Mouse (Mus musculus) liver, embryonic 16.5 days (tissue): ENCODE data around the gene H2-Q1. TPM values are rescaled to one million over a fixed set of nuclear protein-coding genes. Genes with fewer than 3 reads are reported as not detected.
"Not testable (repeated sequence)": the region's sequence is repeated elsewhere in the genome, so short reads cannot be mapped to it uniquely, and the experiment has no call there.

Experiments
- ATAC-seq: fragments of 200-750 bp; cut with Nextera tagmentation; 2 replicates; pipeline ENCODE4 v1.8.0; 2017; ENCODE audit warnings: low read depth, mild to moderate bottlenecking, moderate number of reproducible peaks, moderate library complexity
- H3K27ac ChIP-seq: fragments of 300-500 bp; sonication (generic); 2 replicates; pipeline ENCODE4 v1.5.1; 2014; ENCODE audit warnings: mild to moderate bottlenecking, low read length
- H3K27me3 ChIP-seq: fragments of 300-500 bp; sonication (generic); 2 replicates; pipeline ENCODE4 v1.6.1; 2014; ENCODE audit warnings: low read depth, low read length, mixed read lengths; ENCODE audit not compliant: control insufficient read depth, insufficient read depth
- H3K36me3 ChIP-seq: fragments of 300-500 bp; sonication (generic); 2 replicates; pipeline ENCODE4 v1.6.1; 2014; ENCODE audit warnings: mild to moderate bottlenecking; ENCODE audit not compliant: control insufficient read depth, insufficient read depth
- H3K4me1 ChIP-seq: fragments of 300-500 bp; sonication (generic); 2 replicates; pipeline ENCODE4 v1.6.1; 2014; ENCODE audit warnings: low read depth, low read length, mixed read lengths; ENCODE audit not compliant: control insufficient read depth
- H3K4me2 ChIP-seq: fragments of 300-500 bp; sonication (generic); 2 replicates; pipeline ENCODE4 v1.6.1; 2014; ENCODE audit warnings: low read depth, low read length, mixed read lengths
- H3K4me3 ChIP-seq: fragments of 300-500 bp; sonication (generic); 2 replicates; pipeline ENCODE4 v1.5.1; 2014; ENCODE audit warnings: low read depth, mild to moderate bottlenecking, low read length
- H3K9ac ChIP-seq: fragments of 300-500 bp; sonication (generic); 2 replicates; pipeline ENCODE4 v1.6.1; 2014; ENCODE audit warnings: low read depth, low read length
- H3K9me3 ChIP-seq: fragments of 300-500 bp; sonication (generic); replicated peaks from 2 replicates; pipeline ENCODE4 v1.6.1; 2016; ENCODE audit warnings: low read length; ENCODE audit not compliant: control insufficient read depth
- WGBS: fragments of 180-500 bp; shearing (Covaris S2); extraction: QIAGEN DNeasy Blood & Tissue Kit; methylation state at CpG from one replicate; pipeline ENCODE4 v1.1.7; 2014; ENCODE audit not compliant: insufficient replicate concordance; 5-methylcytosine and 5-hydroxymethylcytosine counted together
- polyA plus RNA-seq: library from polyadenylated mRNA; unstranded; fragments of >200 nt; fragmentation: Nextera tagmentation; extraction: Ambion mirVana; gene quantifications from 2 replicates; pipeline ENCODE4 v1.2.1, GENCODE M21; 2015

H2-Q1 gene
- polyA plus RNA-seq, 1 experiment from 2014 or later = 0.77 TPM

DNA sequence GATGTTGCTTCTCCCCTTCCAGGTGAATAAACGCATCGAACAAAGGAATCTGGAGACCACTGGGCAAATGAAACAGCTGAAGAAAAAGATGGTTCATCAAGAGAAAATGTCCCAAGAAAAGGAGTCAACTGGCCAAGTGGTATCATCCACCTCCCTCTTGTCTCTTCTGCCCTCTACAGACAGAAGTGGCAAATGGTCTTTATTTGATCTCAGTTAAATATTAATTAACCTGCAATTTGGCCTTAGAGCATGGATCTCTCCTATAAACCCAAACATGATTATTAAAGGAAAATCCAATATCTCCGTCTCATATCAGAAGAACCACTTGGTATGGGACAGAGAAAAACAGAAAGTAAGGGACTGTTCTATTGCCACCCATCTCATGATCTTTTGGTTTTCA, 9.5 kb downstream of the H2-Q1 start:
- not testable (repeated sequence) for H3K4me3 ChIP-seq, H3K4me2 ChIP-seq, H3K36me3 ChIP-seq, ATAC-seq, H3K27me3 ChIP-seq, H3K27ac ChIP-seq, H3K4me1 ChIP-seq, H3K9ac ChIP-seq, H3K9me3 ChIP-seq
- 24% methylated on average over 3 of the region's 3 CpGs for WGBS

DNA sequence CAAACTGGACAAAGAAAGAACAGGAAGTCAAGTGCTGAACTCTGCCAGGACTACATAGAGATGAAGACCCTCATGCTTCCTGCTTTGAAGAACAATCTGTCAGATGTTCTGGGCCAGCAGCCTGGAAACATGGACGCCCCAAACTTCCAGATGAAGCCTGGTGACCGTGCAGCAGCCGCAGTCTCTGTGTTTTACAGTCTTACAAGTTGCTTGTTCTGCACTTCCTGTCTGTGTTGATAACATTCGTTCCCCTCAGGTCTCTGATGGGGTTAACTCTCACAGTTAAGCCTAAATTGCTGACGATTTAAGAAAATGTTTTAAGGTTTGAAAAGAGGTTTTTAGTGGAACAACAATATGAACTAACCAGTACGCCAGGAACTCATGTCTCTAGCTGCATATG, 11.3 kb downstream of the H2-Q1 start:
- not testable (repeated sequence) for H3K4me1 ChIP-seq, H3K4me2 ChIP-seq, H3K4me3 ChIP-seq, H3K27me3 ChIP-seq, H3K9me3 ChIP-seq, H3K9ac ChIP-seq, H3K36me3 ChIP-seq, H3K27ac ChIP-seq, ATAC-seq
- 32% methylated on average over 6 of the region's 6 CpGs for WGBS

DNA sequence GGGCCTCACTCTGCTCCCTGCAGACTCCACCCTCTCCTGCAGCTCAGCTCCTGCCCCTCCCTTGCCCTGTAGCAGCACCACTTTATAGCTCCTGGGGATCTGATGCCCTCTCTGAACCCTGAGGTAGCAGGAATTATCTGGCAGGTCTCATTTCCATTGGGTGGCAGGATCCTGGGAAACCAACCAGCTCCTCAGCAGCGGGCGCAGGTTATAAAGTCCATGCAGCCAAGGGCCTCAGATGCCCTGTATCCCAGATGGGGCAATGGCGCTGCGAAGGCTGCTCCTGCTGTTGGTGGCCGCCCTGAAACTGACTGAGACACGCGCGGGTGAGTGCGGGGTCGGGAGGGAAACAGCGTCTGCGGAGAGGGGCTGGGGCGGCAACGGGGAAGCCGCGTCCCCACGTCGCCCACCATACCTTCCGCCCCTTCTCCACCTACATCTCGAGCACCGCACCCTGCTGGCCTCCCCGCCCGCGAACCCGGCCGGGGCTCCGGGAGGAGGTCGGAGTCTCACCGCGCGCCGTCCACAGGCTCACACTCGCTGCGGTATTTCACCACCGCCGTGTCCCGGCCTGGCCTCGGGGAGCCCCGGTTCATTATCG, 22.0 kb downstream of the H2-Q1 start, which contains the start of gene H2-Q2:
Gene H2-Q2, plus strand, starts transcription at position 172 of the 601 bp plus-strand sequence.
- Histone ChIP-seq H3K9me3 (no peaks in the 10 kb centered on the region), H3K27me3 (peaks cover 27% of the 10 kb centered on the region), H3K36me3 (no peaks in the 10 kb centered on the region), H3K4me3 (peak within 1 kb of the TSS; percentile 53), H3K4me1 (no peaks in the 10 kb centered on the region; the same call in 1 of the 2 replicates), H3K27ac (no peak within 1 kb of the TSS), H3K4me2 (peak within 1 kb of the TSS; percentile 57), H3K9ac (no peak within 1 kb of the TSS)
- WGBS = 1% methylated on average over 40 of the region's 40 CpGs
- no peak for ATAC-seq

DNA sequence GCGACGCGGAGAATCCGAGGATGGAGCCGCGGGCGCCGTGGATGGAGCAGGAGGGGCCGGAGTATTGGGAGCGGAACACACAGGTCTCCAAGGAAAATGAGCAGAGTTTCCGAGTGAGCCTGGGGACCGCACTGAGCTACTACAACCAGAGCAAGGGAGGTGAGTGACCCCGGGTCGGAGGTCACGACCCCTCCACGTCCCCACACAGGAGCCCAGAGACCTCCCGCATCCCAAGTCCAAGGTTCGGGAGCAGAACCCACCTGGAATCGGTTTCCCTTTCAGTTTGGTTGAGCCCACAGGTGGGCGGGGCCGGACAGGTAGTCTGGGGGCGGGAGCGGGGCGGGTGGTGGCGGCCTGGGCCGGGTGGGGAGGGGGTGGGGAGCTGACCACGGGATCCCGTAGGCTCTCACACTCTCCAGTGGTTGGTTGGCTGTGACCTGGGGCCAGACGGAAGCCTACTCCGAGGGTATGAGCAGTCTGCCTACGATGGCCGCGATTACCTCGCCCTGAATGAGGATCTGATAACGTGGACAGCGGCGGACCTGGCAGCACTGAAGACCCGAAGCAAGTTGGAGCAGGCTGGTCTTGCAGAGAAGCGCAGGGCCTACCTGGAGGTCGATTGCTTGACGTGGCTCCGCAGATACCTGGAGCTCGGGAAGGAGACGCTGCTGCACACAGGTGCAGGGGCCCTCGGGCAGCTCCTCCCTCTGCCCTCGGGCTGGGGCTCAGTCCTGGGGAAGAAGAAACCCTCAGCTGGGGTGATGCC, 22.7 kb downstream of the H2-Q1 start:
- peaks cover 27% of the 10 kb centered on the region for H3K27me3 ChIP-seq
- no peaks in the 10 kb centered on the region for H3K36me3 ChIP-seq
- 2% methylated on average over 46 of the region's 46 CpGs for whole genome bisulfite sequencing
- H3K9ac ChIP-seq = no peak overlapping the region
- no peaks in the 10 kb centered on the region; the same call in 1 of the 2 replicates for H3K4me1 ChIP-seq
- no peaks in the 10 kb centered on the region for H3K9me3 ChIP-seq
- H3K4me2 ChIP-seq = peak overlapping the region; percentile 57
- ATAC-seq = peak; percentile 63
- no peak overlapping the region for H3K27ac ChIP-seq
- peak overlapping the region; percentile 53 for H3K4me3 ChIP-seq

DNA sequence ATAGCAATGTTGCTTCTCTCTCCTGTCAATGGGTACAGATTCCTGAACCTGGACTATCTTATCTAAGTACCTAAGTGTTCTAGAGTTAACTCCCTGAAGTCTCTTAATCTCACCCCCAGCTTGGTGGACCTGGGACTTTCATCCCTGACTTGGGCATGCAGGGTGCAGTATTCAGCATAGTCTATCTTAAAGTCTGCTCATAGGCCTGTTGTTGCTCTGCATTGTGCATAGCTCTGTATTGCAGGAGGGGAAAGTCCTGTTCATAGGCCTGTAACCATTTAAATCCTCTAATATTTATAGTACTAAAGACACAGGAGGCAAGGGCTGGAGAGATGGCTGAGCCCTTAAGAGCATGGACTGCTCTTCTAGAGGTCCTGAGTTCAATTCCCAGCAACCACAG, 27.5 kb downstream of the H2-Q1 start:
- H3K27me3 ChIP-seq, H3K36me3 ChIP-seq, H3K9ac ChIP-seq, H3K4me1 ChIP-seq, H3K4me3 ChIP-seq, ATAC-seq, H3K9me3 ChIP-seq, H3K4me2 ChIP-seq, H3K27ac ChIP-seq: not testable (repeated sequence)

DNA sequence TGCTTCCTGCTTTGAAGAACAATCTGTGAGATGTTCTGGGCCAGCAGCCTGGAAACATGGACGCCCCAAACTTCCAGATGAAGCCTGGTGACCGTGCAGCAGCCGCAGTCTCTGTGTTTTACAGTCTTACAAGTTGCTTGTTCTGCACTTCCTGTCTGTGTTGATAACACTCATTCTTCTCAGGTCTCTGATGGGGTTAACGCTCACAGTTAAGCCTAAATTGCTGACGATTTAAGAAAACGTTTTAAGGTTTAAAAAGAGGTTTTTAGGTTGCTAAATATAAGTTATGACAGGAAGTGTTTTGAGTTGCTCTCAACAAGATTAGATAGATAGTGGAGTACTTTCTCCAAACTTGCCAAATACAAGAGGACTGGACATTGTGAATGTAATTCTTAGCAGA, 33.1 kb downstream of the H2-Q1 start:
- H3K4me3 ChIP-seq, H3K4me1 ChIP-seq, H3K36me3 ChIP-seq, H3K27ac ChIP-seq, H3K9me3 ChIP-seq, H3K27me3 ChIP-seq, ATAC-seq, H3K9ac ChIP-seq, H3K4me2 ChIP-seq: not testable (repeated sequence)
- 26% methylated on average over 6 of the region's 6 CpGs for WGBS

DNA sequence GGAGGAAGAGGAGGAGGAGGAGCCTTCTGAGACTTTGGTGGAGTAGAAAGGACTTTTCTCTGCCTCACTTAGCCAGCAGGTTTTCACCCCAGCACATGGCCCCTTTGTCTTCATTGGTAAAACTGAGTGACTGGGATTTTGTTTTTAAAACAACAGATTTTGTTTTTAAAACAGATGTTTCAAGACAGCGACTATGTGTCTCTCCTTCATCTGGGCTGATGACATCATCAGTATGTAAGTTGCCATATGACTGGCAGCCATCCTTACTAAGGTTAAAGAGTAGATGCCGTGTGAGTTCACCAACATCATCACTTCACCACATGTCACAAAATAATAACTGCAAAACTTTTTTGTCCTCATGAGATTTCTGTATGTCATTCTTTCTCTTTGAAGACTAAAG, 33.9 kb downstream of the H2-Q1 start:
- ATAC-seq = no peak
- 52% methylated on average over 2 of the region's 2 CpGs for WGBS

DNA sequence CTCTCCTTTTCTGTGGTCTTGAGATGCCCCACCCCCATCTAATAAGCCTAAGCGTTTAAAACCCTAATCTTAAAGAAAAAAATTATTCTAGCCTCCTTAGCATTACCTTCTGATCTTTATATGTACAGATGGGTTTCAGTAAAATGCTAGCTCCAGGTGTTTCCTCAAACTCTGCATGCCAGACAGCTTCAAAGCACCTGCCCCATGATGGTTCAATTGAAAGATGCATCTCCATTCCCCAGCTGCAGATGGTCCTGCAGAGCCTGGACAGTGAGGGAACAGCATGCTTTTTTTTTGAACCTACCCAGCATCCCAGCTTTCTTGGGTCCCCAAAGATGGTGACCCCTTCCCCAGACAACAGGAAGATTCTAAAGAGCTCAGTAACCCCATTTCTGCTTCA, 36.9 kb downstream of the H2-Q1 start:
- 17% methylated on average over 1 of the region's 1 CpGs for WGBS
- no peak for ATAC-seq
- peaks cover 12% of the 10 kb centered on the region for H3K27me3 ChIP-seq

More for the DNA sequence above, 33.9 kb downstream of the H2-Q1 start:
- no peak overlapping the region for H3K4me3 ChIP-seq
- H3K36me3 ChIP-seq = no peaks in the 10 kb centered on the region
- H3K27me3 ChIP-seq = peaks cover 4% of the 10 kb centered on the region
- H3K27ac ChIP-seq = no peak overlapping the region
- H3K9me3 ChIP-seq = no peaks in the 10 kb centered on the region
- H3K9ac ChIP-seq = no peak overlapping the region
- no peaks in the 10 kb centered on the region for H3K4me1 ChIP-seq
- no peak overlapping the region for H3K4me2 ChIP-seq

DNA sequence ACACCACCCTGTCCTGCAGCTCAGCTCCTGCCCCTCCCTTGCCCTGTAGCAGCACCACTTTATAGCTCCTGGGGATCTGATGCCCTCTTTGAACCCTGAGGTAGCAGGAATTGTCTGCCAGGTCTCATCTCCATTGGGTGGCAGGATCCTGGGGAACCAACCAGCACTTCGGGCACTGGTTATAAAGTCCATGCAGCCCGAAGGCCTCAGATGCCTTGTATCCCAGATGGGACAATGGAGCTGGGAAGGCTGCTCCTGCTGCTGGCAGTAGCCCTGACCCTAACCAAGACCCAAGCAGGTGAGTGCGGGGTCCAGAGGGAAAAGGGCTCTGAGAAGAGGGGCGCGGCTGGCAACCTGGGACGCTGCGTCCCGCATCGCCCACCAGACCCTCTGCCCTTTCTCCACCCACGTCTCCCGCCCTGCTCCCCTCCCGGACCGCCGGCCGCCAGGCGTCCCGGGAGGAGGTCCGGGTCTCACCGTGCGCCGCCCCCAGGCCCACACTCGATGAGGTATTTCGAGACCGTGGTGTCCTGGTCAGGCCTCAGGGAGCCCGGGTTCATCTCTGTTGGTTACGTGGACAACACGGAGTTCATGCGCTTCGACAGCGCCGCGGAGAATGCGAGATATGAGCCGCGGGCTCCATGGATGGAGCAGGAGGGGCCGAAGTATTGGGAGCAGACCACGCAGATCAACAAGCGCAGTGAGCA, 38.7 kb downstream of the H2-Q1 start:
- 13% methylated on average over 38 of the region's 38 CpGs for WGBS
- H3K9ac ChIP-seq = no peak overlapping the region
- no peak for ATAC-seq
- H3K9me3 ChIP-seq = no peaks in the 10 kb centered on the region; the same call in 1 of the 2 replicates
- peaks cover 12% of the 10 kb centered on the region for H3K27me3 ChIP-seq
- no peaks in the 10 kb centered on the region for H3K36me3 ChIP-seq
- no peaks in the 10 kb centered on the region; the same call in 1 of the 2 replicates for H3K4me1 ChIP-seq
- peak overlapping the region; percentile 59 for H3K4me2 ChIP-seq
- no peak overlapping the region for H3K27ac ChIP-seq
- H3K4me3 ChIP-seq = peak overlapping the region; percentile 45

More for the DNA sequence above, 36.9 kb downstream of the H2-Q1 start:
- Histone ChIP-seq H3K4me2 (no peak overlapping the region), H3K27ac (no peak overlapping the region), H3K36me3 (no peaks in the 10 kb centered on the region), H3K9me3 (no peaks in the 10 kb centered on the region), H3K4me1 (no peaks in the 10 kb centered on the region; the same call in 1 of the 2 replicates), H3K4me3 (no peak overlapping the region), H3K9ac (no peak overlapping the region)
